Mouse (Mus musculus): Measurements from ENCODE around the gene Olfr49. TPM values are rescaled to one million over a fixed set of nuclear protein-coding genes. Genes with fewer than 3 reads are reported as not detected.

Olfr49 gene
- not detected in 2 replicates for polyA plus RNA-seq (2015; fragmentation: Nextera tagmentation; extraction: Ambion mirVana)

DNA sequence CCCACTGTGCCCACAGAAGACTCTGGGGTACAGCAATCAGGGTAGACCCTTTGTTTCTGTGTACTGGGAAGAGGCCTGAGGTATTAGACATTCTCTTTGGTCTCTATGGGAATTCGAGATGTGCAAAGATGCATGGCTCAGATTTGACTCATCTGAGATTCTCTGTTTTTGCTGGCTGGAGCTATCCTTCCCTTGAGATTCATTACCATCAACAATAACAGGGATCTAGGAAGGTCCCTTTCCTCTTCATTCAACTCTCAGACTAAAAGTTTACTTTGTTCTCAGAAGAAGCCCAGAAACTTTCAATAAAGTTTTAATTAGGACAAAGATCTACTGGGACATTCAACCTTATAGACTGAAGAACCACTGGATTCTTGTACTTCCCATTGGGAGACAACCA is at the start of gene Olfr49:
TSS of gene Olfr49 (minus strand) at position 101 of the 400 bp plus-strand sequence.
- H3K27ac ChIP-seq (replicated peaks) = no peak within 1 kb of the TSS
- H3K9me3 ChIP-seq = no peaks in the 10 kb centered on the region
- H3K4me2 ChIP-seq = no peak within 1 kb of the TSS
- H3K4me1 ChIP-seq (replicated peaks) = no peaks in the 10 kb centered on the region
- no peak within 1 kb of the TSS for H3K9ac ChIP-seq
- no peaks in the 10 kb centered on the region for H3K27me3 ChIP-seq
- WGBS = 75% methylated on average over 1 of the region's 1 CpGs
- no peaks in the 10 kb centered on the region for H3K36me3 ChIP-seq
- no peak within 1 kb of the TSS for H3K4me3 ChIP-seq
- ATAC-seq (ENCODE audit: low FRiP score, low read depth) = no peak

DNA sequence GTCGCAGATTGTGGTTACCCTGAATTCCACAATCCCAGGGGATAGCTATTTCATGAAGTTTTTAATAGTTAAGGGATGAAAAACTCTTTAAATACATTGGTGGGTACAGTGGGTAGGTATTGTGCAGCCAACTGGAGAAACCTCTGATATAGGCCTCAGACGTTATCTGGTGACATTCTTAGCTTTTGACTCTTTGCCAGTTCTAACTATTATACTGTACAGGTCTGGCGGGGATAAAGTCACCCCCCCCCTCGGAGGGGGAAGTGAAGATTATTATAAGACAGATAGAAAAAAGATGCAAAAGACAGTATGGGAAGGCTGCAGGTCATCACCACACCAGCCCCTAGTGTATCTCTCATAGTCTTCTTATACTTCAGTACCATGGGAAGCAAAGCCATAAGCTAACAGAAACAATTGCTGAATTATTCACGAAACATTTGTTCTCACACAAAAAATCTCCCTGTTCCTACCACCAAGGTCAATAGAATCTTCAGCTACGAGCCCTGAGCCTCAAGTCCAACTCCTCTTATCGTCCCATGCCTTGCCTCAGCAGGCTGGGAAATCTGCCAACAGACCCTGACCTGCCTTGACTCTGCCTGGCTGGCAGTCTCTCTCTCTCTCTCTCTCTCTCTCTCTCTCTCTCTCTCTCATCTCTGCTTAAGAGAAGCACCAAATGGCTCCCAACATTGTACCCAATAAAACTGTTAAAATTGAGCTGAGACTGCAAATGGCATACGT is 48.9 kb upstream of the Olfr49 start:
- Histone ChIP-seq H3K9me3 (no peaks in the 10 kb centered on the region), H3K4me1 (replicated peaks) (no peaks in the 10 kb centered on the region), H3K36me3 (no peaks in the 10 kb centered on the region), H3K4me2 (no peak overlapping the region), H3K27ac (replicated peaks) (no peak overlapping the region), H3K27me3 (no peaks in the 10 kb centered on the region), H3K9ac (no peak overlapping the region), H3K4me3 (no peak overlapping the region)
- no peak for ATAC-seq (ENCODE audit: low FRiP score, low read depth)
- WGBS = 63% methylated on average over 8 of the region's 8 CpGs

DNA sequence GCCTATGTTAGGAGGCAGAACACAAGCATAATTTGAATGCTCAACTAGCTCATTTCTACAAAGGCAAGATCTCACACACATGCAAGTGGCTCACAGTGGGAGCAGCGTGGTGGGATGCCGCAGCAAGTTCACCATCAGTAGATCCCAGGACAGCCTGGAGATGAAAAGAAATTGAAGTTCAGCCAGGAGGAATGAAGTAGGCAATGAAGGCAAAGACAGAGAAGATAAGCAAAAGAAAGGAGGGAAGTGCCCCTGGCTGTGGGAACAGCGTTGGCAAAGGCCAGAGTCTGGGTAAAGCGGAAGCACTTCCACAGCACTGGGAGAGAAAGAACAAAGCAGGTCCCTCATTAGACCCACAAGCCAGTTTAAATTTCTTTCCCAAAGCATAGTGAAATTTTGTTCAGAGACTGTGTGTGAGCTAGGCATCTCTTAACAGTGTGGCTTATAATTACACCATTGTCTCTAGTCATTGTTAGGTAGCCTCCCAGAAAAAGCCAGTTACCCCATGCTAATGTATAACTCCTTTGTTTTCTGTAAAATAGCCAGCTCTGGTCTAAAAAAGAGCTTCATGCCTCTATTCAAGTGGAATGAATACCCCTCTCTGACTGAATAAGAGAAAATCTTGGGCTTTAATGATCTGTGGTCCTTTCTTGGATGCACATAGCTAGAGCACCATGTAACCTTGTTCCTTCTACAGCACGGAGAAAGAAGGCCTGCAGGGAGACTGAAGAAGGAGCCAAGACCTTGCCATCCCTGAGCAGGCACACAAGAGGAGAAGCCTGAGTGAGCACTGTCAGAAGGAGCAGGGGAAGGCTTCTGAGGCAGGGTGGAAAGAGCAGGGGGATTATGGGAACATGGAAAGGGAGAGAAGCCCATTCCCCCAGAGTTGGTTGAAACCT is 47.7 kb upstream of the Olfr49 start:
- H3K4me2 ChIP-seq = no peak overlapping the region
- peak; percentile 82 for ATAC-seq (ENCODE audit: low FRiP score, low read depth)
- 30% methylated on average over 5 of the region's 5 CpGs for WGBS
- H3K27ac ChIP-seq (replicated peaks) = peak overlapping the region; percentile 58
- H3K4me3 ChIP-seq = no peak overlapping the region
- H3K27me3 ChIP-seq = no peaks in the 10 kb centered on the region
- no peaks in the 10 kb centered on the region for H3K36me3 ChIP-seq
- no peaks in the 10 kb centered on the region for H3K4me1 ChIP-seq (replicated peaks)
- H3K9ac ChIP-seq = no peak overlapping the region
- no peaks in the 10 kb centered on the region for H3K9me3 ChIP-seq

DNA sequence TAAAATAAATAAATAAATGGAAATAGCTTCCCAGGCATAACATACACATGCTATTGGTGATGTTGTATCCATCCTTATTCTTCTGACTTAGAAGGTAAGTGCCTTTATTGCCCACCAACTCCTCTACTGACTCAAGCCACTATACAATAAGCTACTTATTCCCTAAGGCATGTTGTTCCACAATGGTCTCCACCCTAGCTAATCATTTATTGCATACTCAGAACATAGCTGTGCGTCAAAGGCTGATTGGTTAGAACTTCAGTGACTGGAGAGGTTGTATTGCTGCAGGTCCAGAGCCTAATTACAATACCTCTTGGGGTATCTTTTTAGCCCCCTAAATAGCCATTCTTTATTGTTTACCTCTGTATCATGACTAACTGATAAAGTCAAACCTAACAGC is 46.4 kb upstream of the Olfr49 start:
- ATAC-seq (ENCODE audit: low FRiP score, low read depth) = no peak
- no peaks in the 10 kb centered on the region for H3K9me3 ChIP-seq
- no peak overlapping the region for H3K9ac ChIP-seq
- no peaks in the 10 kb centered on the region for H3K36me3 ChIP-seq
- no peak overlapping the region for H3K27ac ChIP-seq (replicated peaks)
- no peaks in the 10 kb centered on the region for H3K27me3 ChIP-seq
- no peak overlapping the region for H3K4me3 ChIP-seq
- H3K4me2 ChIP-seq = no peak overlapping the region
- 100% methylated on average over 1 of the region's 1 CpGs for WGBS
- no peaks in the 10 kb centered on the region for H3K4me1 ChIP-seq (replicated peaks)

DNA sequence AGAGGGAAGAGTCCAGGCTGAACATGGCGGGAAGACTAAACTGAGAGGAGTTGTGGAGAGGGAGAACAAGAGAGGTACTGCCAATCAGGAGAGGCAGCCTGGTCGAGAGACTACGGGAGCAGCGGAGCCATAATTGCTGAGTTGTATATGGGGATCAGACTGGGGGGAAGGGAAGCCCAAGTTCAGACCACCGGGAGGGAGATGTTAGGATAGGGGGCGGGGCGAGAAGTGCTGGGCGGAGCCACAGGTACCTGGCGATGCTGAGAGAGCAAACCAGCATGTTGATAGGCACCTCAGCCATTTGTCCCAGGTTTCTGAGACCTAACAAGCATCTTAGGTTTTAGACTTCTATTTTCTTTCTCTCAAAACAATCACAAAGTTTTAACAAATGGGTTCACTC is 44.5 kb upstream of the Olfr49 start:
- H3K27ac ChIP-seq (replicated peaks) = no peak overlapping the region
- no peaks in the 10 kb centered on the region for H3K4me1 ChIP-seq (replicated peaks)
- no peaks in the 10 kb centered on the region for H3K9me3 ChIP-seq
- no peaks in the 10 kb centered on the region for H3K27me3 ChIP-seq
- no peak overlapping the region for H3K4me3 ChIP-seq
- 52% methylated on average over 9 of the region's 9 CpGs for WGBS
- no peak for ATAC-seq (ENCODE audit: low FRiP score, low read depth)
- H3K4me2 ChIP-seq = no peak overlapping the region
- no peak overlapping the region for H3K9ac ChIP-seq
- no peaks in the 10 kb centered on the region for H3K36me3 ChIP-seq

DNA sequence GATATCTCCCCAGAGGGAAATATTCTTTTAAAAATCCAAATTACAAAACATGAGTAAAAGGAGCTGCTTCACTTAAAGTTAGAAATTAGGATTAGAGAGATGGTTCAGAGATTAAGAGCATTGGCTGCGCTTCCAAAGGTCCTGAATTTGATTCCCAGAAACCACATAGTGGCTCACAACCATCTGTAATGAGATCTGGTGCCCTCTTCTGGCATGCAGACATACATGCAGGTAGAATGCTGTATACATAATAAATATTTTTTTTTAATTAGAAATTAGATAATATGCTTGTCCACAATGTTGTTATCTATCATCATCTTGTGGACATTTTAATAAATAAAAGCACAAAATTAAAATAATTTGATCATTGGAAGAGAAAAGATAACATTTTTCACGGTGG is 43.8 kb upstream of the Olfr49 start:
- no peaks in the 10 kb centered on the region for H3K4me1 ChIP-seq (replicated peaks)
- H3K4me3 ChIP-seq = no peak overlapping the region
- H3K27ac ChIP-seq (replicated peaks) = no peak overlapping the region
- no peak overlapping the region for H3K9ac ChIP-seq
- no peaks in the 10 kb centered on the region for H3K27me3 ChIP-seq
- H3K4me2 ChIP-seq = no peak overlapping the region
- WGBS = 85% methylated on average over 2 of the region's 2 CpGs
- no peaks in the 10 kb centered on the region for H3K9me3 ChIP-seq
- no peaks in the 10 kb centered on the region for H3K36me3 ChIP-seq
- ATAC-seq (ENCODE audit: low FRiP score, low read depth) = no peak

DNA sequence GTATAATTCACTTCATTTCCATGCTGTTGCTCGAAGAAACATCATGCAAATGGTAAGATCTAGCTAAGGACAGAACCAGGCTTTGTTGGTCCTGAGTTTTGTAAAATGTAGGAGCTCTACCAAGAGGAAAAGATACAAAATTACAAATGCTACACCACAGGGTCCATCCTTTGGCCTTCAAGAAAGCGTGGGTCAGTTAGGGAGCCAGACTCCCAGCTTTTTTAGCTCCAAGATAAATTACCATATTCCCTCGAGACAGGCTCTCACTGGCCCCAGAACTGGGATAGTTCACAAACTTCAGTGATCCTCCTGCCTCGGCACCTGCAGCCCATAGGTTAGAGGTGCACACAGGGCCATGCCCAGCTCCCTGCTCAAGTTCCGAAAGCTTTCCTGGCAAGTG is 39.7 kb upstream of the Olfr49 start:
- Histone ChIP-seq H3K9ac (no peak overlapping the region), H3K4me2 (no peak overlapping the region), H3K4me1 (replicated peaks) (no peaks in the 10 kb centered on the region), H3K4me3 (no peak overlapping the region), H3K27me3 (no peaks in the 10 kb centered on the region), H3K9me3 (no peaks in the 10 kb centered on the region), H3K27ac (replicated peaks) (no peak overlapping the region), H3K36me3 (no peaks in the 10 kb centered on the region)
- WGBS = 81% methylated on average over 5 of the region's 5 CpGs
- ATAC-seq (ENCODE audit: low FRiP score, low read depth) = no peak

DNA sequence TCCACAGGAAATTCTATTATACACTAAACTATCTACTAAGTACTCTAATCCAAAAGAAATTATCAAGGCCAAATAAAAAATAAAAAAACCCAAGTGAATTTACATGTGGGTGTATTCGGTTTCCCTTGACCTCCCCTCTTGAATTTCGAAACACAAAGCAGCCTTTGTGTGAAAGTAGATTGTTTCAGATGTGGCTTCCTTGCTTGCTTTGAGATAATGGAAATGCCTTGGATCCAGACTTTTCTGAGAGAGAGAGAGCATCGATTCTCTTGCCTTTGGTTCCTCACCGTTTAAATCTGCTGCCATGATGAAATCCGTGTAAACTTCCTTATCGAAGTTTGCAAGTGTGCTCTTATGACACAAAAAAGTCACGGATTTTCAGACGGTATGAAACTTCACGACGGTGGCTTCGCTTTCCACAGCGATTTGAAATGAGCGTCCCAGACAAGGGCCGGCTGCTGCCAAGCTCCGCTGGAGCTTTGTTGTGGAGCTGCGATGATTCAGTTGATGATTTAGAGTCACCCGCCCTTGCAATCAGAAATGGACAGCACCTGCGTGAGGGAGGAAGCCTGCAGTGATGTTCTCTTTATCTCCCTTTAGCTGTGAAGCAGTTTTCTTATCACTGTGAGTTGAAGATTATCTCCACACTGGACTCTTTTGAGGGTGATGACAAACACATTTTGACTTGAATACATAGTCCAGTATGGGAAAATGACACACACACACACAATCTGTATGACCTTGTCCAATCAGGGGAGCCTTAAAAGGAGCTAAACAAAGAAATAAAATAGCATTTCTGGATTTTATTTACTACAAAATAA is 37.0 kb upstream of the Olfr49 start:
- ATAC-seq (ENCODE audit: low FRiP score, low read depth) = no peak
- no peaks in the 10 kb centered on the region for H3K36me3 ChIP-seq
- WGBS = 67% methylated on average over 18 of the region's 18 CpGs

DNA sequence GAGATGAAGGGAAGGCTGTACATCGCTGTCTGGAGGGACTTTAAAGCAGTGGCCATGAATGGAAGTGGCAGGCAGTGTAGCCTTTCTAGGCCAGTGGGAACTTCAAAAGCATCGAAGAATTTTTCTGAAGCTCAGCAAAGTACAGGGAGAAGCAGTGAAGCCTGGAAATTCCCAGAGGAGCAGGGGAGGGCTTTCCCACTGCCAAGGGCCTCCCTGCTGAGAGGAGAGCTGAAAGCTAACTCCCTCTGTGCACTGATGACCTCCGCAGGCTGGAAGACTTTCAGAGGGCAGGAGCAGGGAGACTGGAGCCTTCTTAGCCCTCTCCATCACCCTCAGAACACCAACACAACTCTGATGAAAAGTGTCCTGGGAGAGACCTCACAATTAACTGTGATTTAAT is 27.0 kb upstream of the Olfr49 start:
- no peaks in the 10 kb centered on the region; the same call in 1 of the 2 replicates for H3K27me3 ChIP-seq
- H3K4me3 ChIP-seq = no peak overlapping the region
- no peak overlapping the region for H3K9ac ChIP-seq
- no peak for ATAC-seq (ENCODE audit: low FRiP score, low read depth)
- H3K4me2 ChIP-seq = no peak overlapping the region
- H3K27ac ChIP-seq (replicated peaks) = no peak overlapping the region
- no peaks in the 10 kb centered on the region for H3K9me3 ChIP-seq
- H3K36me3 ChIP-seq = no peaks in the 10 kb centered on the region
- H3K4me1 ChIP-seq (replicated peaks) = no peaks in the 10 kb centered on the region
- WGBS = 33% methylated on average over 3 of the region's 3 CpGs

More for the DNA sequence above, 37.0 kb upstream of the Olfr49 start:
- no peak overlapping the region for H3K9ac ChIP-seq
- H3K4me1 ChIP-seq (replicated peaks) = no peaks in the 10 kb centered on the region
- H3K27ac ChIP-seq (replicated peaks) = no peak overlapping the region
- H3K4me2 ChIP-seq = no peak overlapping the region
- no peaks in the 10 kb centered on the region for H3K27me3 ChIP-seq
- no peak overlapping the region for H3K4me3 ChIP-seq
- no peaks in the 10 kb centered on the region for H3K9me3 ChIP-seq

DNA sequence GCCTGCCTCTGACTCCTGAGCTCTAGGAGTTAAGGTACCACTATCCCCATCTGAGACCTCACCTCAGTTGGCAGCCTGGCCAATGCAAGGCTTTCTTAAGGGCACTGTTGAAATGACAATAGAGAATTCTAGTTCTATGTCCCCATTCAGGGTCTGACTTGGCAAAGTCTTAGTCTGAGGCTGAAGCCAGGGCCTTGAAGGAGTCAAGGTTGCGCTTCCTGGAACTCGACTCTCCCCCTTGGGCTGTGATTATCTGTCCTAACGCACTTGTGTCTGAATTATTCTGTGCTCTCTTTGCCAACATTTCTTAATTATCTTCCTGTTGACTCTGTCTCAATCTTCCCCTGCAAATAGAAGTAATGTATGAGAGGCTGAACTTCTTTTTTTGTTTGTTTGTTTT is 15.9 kb upstream of the Olfr49 start:
- no peak overlapping the region for H3K4me2 ChIP-seq
- no peak overlapping the region for H3K27ac ChIP-seq (replicated peaks)
- no peak overlapping the region for H3K9ac ChIP-seq
- H3K4me3 ChIP-seq = no peak overlapping the region
- H3K9me3 ChIP-seq = 0 out of 2 replicates have a peak, but pooled peaks cover 5% of the 10 kb centered on the region
- H3K27me3 ChIP-seq = no peaks in the 10 kb centered on the region
- 93% methylated on average over 3 of the region's 3 CpGs for WGBS
- no peaks in the 10 kb centered on the region for H3K4me1 ChIP-seq (replicated peaks)
- ATAC-seq (ENCODE audit: low FRiP score, low read depth) = no peak
- H3K36me3 ChIP-seq = no peaks in the 10 kb centered on the region

DNA sequence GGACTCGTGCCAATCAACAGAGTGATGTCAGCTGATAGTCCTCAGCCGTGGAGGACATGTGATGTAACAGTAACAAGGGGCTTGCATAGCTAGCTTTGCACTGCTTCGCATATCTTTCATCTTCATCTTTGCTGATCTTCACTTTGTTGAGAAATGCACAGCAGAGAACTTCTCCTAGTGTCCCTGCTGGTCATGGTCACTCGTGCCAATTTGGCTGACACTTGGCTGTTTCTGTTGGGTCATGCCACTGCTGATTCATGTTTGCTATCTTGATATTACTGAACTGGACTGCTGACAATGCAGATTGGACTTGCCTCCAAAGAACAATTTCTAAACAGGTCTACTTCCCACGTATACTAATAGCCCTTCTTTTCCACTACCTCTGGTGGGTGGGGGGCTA is 15.4 kb upstream of the Olfr49 start:
- H3K36me3 ChIP-seq = no peaks in the 10 kb centered on the region
- H3K4me1 ChIP-seq (replicated peaks) = no peaks in the 10 kb centered on the region
- ATAC-seq (ENCODE audit: low FRiP score, low read depth) = no peak
- H3K27me3 ChIP-seq = no peaks in the 10 kb centered on the region
- no peak overlapping the region for H3K9ac ChIP-seq
- no peak overlapping the region for H3K27ac ChIP-seq (replicated peaks)
- no peak overlapping the region for H3K4me2 ChIP-seq
- H3K9me3 ChIP-seq = 0 out of 2 replicates have a peak, but pooled peaks cover 5% of the 10 kb centered on the region
- no peak overlapping the region for H3K4me3 ChIP-seq
- 88% methylated on average over 5 of the region's 5 CpGs for WGBS

DNA sequence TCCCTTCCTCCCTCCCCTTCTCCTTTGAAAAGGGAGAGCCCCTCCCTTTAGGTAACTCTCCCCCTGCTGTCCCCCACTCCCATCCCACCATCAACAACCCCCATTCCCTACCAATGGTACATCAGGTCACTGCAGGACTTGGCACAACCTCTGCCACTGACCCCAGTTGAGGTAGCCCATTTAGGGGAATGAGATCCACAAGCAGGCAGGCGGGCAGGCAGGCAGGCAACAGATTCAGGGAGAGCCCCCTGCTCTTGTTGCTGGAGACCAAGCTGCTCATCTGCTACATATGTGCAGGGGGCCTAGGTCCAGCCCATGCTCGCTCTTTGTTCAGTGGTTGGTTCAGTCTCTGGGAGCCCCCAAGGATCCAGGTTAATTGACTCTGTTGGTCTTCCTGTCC is 8.3 kb downstream of the Olfr49 start:
- Histone ChIP-seq H3K27me3 (no peaks in the 10 kb centered on the region), H3K9ac (no peak overlapping the region), H3K9me3 (no peaks in the 10 kb centered on the region), H3K4me3 (no peak overlapping the region), H3K4me1 (replicated peaks) (no peaks in the 10 kb centered on the region), H3K4me2 (no peak overlapping the region), H3K36me3 (no peaks in the 10 kb centered on the region), H3K27ac (replicated peaks) (no peak overlapping the region)
- WGBS = 90% methylated on average over 2 of the region's 2 CpGs
- ATAC-seq (ENCODE audit: low FRiP score, low read depth) = no peak

Data from hindbrain, embryonic 15.5 days (tissue).